Mouse (Mus musculus) hindbrain, embryonic 15.5 days (tissue): ENCODE results near the gene Map2k6. TPM values are rescaled to one million over a fixed set of nuclear protein-coding genes. Genes with fewer than 3 reads are reported as not detected.
A peak's percentile ranks its signal among the peaks of the same experiment; 100 is the strongest.

Source experiments
- ATAC-seq: fragments of 200-750 bp; cut with Nextera tagmentation; 2 replicates; pipeline ENCODE4 v1.8.0; 2017; ENCODE audit warnings: low read depth, moderate number of reproducible peaks, moderate TSS enrichment; ENCODE audit not compliant: low FRiP score
- H3K27ac ChIP-seq: fragments of 300-500 bp; sonication (generic); replicated peaks from 2 replicates; pipeline ENCODE4 v1.5.1; 2015; ENCODE audit warnings: mild to moderate bottlenecking, inconsistent platforms
- H3K27me3 ChIP-seq: fragments of 300-500 bp; sonication (generic); 2 replicates; pipeline ENCODE4 v1.6.1; 2015; ENCODE audit warnings: control low read depth, inconsistent platforms
- H3K36me3 ChIP-seq: fragments of 300-500 bp; sonication (generic); 2 replicates; pipeline ENCODE4 v1.6.1; 2015; ENCODE audit warnings: control low read depth, inconsistent platforms
- H3K4me1 ChIP-seq: fragments of 300-500 bp; sonication (generic); replicated peaks from 2 replicates; pipeline ENCODE4 v1.6.1; 2015; ENCODE audit warnings: control low read depth, inconsistent platforms
- H3K4me2 ChIP-seq: fragments of 300-500 bp; sonication (generic); 2 replicates; pipeline ENCODE4 v1.6.1; 2015; ENCODE audit warnings: moderate library complexity, mild to moderate bottlenecking, inconsistent platforms
- H3K4me3 ChIP-seq: fragments of 300-500 bp; sonication (generic); 2 replicates; pipeline ENCODE4 v1.5.1; 2015; ENCODE audit warnings: mild to moderate bottlenecking, inconsistent platforms
- H3K9ac ChIP-seq: fragments of 300-500 bp; sonication (generic); 2 replicates; pipeline ENCODE4 v1.6.1; 2015; ENCODE audit warnings: inconsistent platforms
- H3K9me3 ChIP-seq: fragments of 300-500 bp; sonication (generic); 2 replicates; pipeline ENCODE4 v1.6.1; 2016; ENCODE audit warnings: control low read depth, inconsistent platforms
- WGBS: fragments of 180-500 bp; shearing (Covaris S2); methylation state at CpG from one replicate; pipeline ENCODE4 v1.1.7; 2015; 5-methylcytosine and 5-hydroxymethylcytosine counted together
- polyA plus RNA-seq: library from polyadenylated mRNA; unstranded; fragments of >200 nt; fragmentation: Nextera tagmentation; extraction: Ambion mirVana; gene quantifications from 2 replicates; pipeline ENCODE4 v1.2.1, GENCODE M21; 2015

Map2k6 gene
- polyA plus RNA-seq, 1 experiment from 2014 or later = 26.2 TPM

GRCm38 (mm10) chr11:110409776-110410175 lies 10.9 kb downstream of the Map2k6 start:
- Histone ChIP-seq H3K27ac (no peak overlapping the region), H3K9ac (no peak overlapping the region), H3K4me3 (no peak overlapping the region), H3K36me3 (no peaks in the 10 kb centered on the region), H3K9me3 (no peaks in the 10 kb centered on the region), H3K27me3 (no peaks in the 10 kb centered on the region), H3K4me2 (no peak overlapping the region), H3K4me1 (no peaks in the 10 kb centered on the region)
- ATAC-seq = no peak
- WGBS = 71% methylated on average over 9 of the region's 9 CpGs

DNA sequence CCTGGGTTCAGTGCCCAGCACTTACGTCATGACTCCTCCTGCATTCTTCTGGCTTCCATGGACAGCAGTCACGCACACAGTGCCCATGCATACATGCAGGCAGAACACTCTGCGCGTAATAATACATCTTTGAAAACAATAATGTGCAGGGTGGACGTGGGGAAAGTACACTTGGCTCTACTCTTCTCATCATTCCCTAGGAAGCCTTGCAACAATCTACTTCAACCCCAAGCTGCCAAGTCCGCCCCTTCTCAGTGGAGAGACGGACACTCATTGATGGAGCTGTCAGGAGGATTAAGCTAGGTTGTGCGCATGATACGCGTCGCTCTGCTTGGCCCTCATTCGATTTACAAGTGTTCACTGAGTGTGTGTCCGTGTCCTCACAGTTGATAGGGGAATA lies 12.7 kb downstream of the Map2k6 start:
- ATAC-seq = no peak
- WGBS = 94% methylated on average over 13 of the region's 13 CpGs
- no peak overlapping the region for H3K9ac ChIP-seq

GRCm38 (mm10) chr11:110414263-110414662 lies 15.3 kb downstream of the Map2k6 start:
- no peaks in the 10 kb centered on the region for H3K9me3 ChIP-seq
- H3K27ac ChIP-seq = no peak overlapping the region
- H3K27me3 ChIP-seq = no peaks in the 10 kb centered on the region
- no peak overlapping the region for H3K4me2 ChIP-seq
- no peaks in the 10 kb centered on the region for H3K36me3 ChIP-seq
- H3K4me3 ChIP-seq = no peak overlapping the region
- 88% methylated on average over 7 of the region's 7 CpGs for WGBS
- no peak for ATAC-seq
- no peaks in the 10 kb centered on the region for H3K4me1 ChIP-seq
- no peak overlapping the region for H3K9ac ChIP-seq

More for the DNA sequence above, 12.7 kb downstream of the Map2k6 start:
- Histone ChIP-seq H3K27ac (no peak overlapping the region), H3K27me3 (no peaks in the 10 kb centered on the region), H3K9me3 (no peaks in the 10 kb centered on the region), H3K4me3 (no peak overlapping the region), H3K36me3 (no peaks in the 10 kb centered on the region), H3K4me2 (no peak overlapping the region), H3K4me1 (no peaks in the 10 kb centered on the region)

GRCm38 (mm10) chr11:110416691-110417090 lies 17.8 kb downstream of the Map2k6 start:
- ATAC-seq = no peak
- Histone ChIP-seq H3K9me3 (no peaks in the 10 kb centered on the region), H3K4me3 (no peak overlapping the region), H3K4me1 (no peaks in the 10 kb centered on the region), H3K27me3 (no peaks in the 10 kb centered on the region), H3K27ac (no peak overlapping the region), H3K4me2 (no peak overlapping the region), H3K9ac (no peak overlapping the region), H3K36me3 (no peaks in the 10 kb centered on the region)
- 66% methylated on average over 6 of the region's 6 CpGs for WGBS

GRCm38 (mm10) chr11:110420463-110420862 lies 21.5 kb downstream of the Map2k6 start:
- Histone ChIP-seq H3K36me3 (no peaks in the 10 kb centered on the region), H3K27me3 (no peaks in the 10 kb centered on the region), H3K4me1 (no peaks in the 10 kb centered on the region), H3K27ac (no peak overlapping the region), H3K4me3 (no peak overlapping the region), H3K9me3 (no peaks in the 10 kb centered on the region), H3K9ac (no peak overlapping the region), H3K4me2 (no peak overlapping the region)
- no peak for ATAC-seq
- 90% methylated on average over 7 of the region's 7 CpGs for WGBS

GRCm38 (mm10) chr11:110426572-110427145 lies 27.7 kb downstream of the Map2k6 start:
- Histone ChIP-seq H3K9ac (no peak overlapping the region), H3K27me3 (no peaks in the 10 kb centered on the region), H3K36me3 (no peaks in the 10 kb centered on the region), H3K4me1 (peaks cover 15% of the 10 kb centered on the region; the same call in 1 of the 2 replicates), H3K4me2 (no peak overlapping the region), H3K4me3 (no peak overlapping the region), H3K27ac (no peak overlapping the region), H3K9me3 (no peaks in the 10 kb centered on the region)
- 84% methylated on average over 6 of the region's 6 CpGs for WGBS
- no peak; the same call in 1 of the 2 replicates for ATAC-seq

DNA sequence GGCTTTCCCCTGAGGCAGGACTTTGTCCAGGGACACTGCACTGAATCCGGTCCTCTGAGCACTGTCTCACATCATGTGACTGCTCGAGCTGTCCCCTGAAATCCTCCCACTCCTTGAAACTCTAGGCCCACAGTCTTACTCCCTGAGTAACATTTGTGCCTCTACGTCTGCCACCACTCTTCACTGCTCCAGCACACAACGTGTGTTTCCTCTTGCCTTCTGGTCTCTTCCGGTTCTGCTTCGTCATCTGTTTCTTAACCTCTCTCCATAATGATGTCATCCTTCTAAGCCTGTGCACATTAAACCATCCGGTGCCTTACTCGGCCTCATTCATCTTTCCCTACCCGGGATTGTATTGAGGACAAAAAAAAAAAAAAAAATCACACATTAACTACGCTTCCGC lies 28.2 kb downstream of the Map2k6 start:
- 36% methylated on average over 11 of the region's 11 CpGs for WGBS
- H3K27ac ChIP-seq = 0 out of 2 replicates have a peak overlapping the region, but pooled peaks have one; percentile 15
- no peaks in the 10 kb centered on the region for H3K36me3 ChIP-seq
- peak overlapping the region; percentile 40 for H3K4me2 ChIP-seq
- H3K4me1 ChIP-seq = peaks cover 15% of the 10 kb centered on the region; the same call in 1 of the 2 replicates
- H3K9me3 ChIP-seq = no peaks in the 10 kb centered on the region
- no peaks in the 10 kb centered on the region for H3K27me3 ChIP-seq
- H3K4me3 ChIP-seq = no peak overlapping the region
- 0 out of 2 replicates have a peak, but pooled peaks have one; percentile 36 for ATAC-seq
- H3K9ac ChIP-seq = no peak overlapping the region

- Histone ChIP-seq H3K36me3 (no peaks in the 10 kb centered on the region), H3K9me3 (no peaks in the 10 kb centered on the region), H3K4me3 (no peak overlapping the region), H3K27ac (no peak overlapping the region), H3K4me1 (peaks cover 15% of the 10 kb centered on the region; the same call in 1 of the 2 replicates), H3K4me2 (no peak overlapping the region), H3K9ac (no peak overlapping the region), H3K27me3 (no peaks in the 10 kb centered on the region)
- no peak for ATAC-seq
- 90% methylated on average over 6 of the region's 6 CpGs for WGBS
These were observed 30.1 kb downstream of the Map2k6 start for GRCm38 (mm10) chr11:110428999-110429398.

DNA sequence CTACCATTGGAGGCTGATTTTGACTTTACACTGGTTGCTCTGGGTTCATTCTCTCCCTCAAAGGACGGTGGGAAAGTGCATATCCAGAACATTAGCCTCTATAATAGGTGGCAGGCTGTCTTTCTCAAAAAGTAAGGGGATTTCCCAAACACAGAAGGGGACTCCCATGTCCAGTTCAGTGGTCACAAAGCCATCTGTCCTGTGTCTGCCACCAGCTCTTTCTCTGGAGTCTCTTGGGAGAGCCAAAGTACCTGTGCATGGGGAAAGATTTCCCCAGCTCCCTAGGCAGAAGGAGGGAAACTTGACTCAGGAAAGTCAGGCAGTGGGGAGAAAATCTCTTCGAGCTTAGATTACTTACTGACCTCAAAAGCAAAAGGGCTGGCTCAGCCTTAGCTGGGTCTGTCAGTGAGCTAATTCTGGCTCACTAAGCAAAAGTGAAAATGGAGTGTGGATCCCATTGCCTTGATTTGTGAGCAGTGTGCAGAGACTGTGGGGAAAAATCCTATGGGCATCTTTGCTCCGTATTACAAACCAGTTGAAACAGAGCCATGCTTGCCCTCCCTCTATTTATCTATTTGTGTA lies 31.0 kb downstream of the Map2k6 start:
- WGBS = 73% methylated on average over 3 of the region's 3 CpGs
- H3K4me3 ChIP-seq = no peak overlapping the region
- no peaks in the 10 kb centered on the region for H3K9me3 ChIP-seq
- no peaks in the 10 kb centered on the region for H3K27me3 ChIP-seq
- H3K4me1 ChIP-seq = peaks cover 15% of the 10 kb centered on the region; the same call in 1 of the 2 replicates
- H3K9ac ChIP-seq = no peak overlapping the region
- no peak overlapping the region for H3K27ac ChIP-seq
- no peaks in the 10 kb centered on the region for H3K36me3 ChIP-seq
- H3K4me2 ChIP-seq = no peak overlapping the region
- no peak for ATAC-seq

GRCm38 (mm10) chr11:110435839-110436556 lies 37.1 kb downstream of the Map2k6 start:
- H3K4me1 ChIP-seq = no peaks in the 10 kb centered on the region; the same call in 1 of the 2 replicates
- H3K36me3 ChIP-seq = no peaks in the 10 kb centered on the region
- 76% methylated on average over 8 of the region's 8 CpGs for WGBS
- no peak overlapping the region for H3K4me2 ChIP-seq
- ATAC-seq = no peak
- no peak overlapping the region for H3K4me3 ChIP-seq
- no peaks in the 10 kb centered on the region for H3K27me3 ChIP-seq
- no peak overlapping the region for H3K9ac ChIP-seq
- H3K9me3 ChIP-seq = no peaks in the 10 kb centered on the region
- H3K27ac ChIP-seq = no peak overlapping the region

- no peak overlapping the region for H3K27ac ChIP-seq
- 70% methylated on average over 12 of the region's 12 CpGs for WGBS
- no peaks in the 10 kb centered on the region for H3K27me3 ChIP-seq
- no peak overlapping the region for H3K4me3 ChIP-seq
- ATAC-seq = no peak
- no peak overlapping the region for H3K4me2 ChIP-seq
- no peak overlapping the region for H3K9ac ChIP-seq
- H3K4me1 ChIP-seq = no peaks in the 10 kb centered on the region; the same call in 1 of the 2 replicates
- H3K9me3 ChIP-seq = no peaks in the 10 kb centered on the region
- H3K36me3 ChIP-seq = no peaks in the 10 kb centered on the region
These were observed 38.1 kb downstream of the Map2k6 start for GRCm38 (mm10) chr11:110436998-110437397.

DNA sequence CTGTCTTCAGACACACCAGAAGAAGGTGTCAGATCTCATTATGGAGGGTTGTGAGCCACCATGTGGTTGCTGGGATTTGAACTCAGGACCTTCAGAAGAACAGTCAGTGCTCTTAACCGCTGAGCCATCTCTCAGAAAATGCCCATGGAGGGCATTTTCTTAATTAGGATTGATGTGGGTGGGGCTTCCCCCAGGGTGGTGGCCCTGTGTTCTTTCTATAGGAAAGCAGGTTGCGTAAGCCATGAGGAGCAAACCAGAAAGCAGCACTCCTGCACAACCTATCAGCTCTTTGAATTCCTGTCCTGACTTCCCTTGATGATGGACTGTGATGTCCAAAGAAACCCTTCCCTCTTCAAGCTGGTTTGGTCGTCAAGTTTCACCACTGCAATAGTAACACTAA lies 39.2 kb downstream of the Map2k6 start:
- Histone ChIP-seq H3K4me1 (no peaks in the 10 kb centered on the region; the same call in 1 of the 2 replicates), H3K4me3 (no peak overlapping the region), H3K27ac (no peak overlapping the region), H3K27me3 (no peaks in the 10 kb centered on the region), H3K9ac (no peak overlapping the region), H3K36me3 (no peaks in the 10 kb centered on the region), H3K4me2 (no peak overlapping the region), H3K9me3 (no peaks in the 10 kb centered on the region)
- ATAC-seq = no peak
- WGBS = 92% methylated on average over 3 of the region's 3 CpGs
